Mouse (Mus musculus) liver, postnatal 0 days (tissue): ENCODE measurements at regions not wholly inside any gene's neighbourhood (a gene's known extent, or its start where the extent isn't known, plus 50 kb on each side); places are given as distances from the start of the nearest gene placed in this dataset.

Experiments
- CTCF ChIP-seq: sonication (generic); IDR thresholded peaks from 2 replicates; pipeline ENCODE4 v1.5.1; 2016; ENCODE audit warnings: antibody characterized with exemption, low read depth
- EP300 ChIP-seq: IDR thresholded peaks from 2 replicates; pipeline ENCODE4 v1.6.1; 2016; ENCODE audit warnings: antibody characterized with exemption, low read depth, mild to moderate bottlenecking

DNA sequence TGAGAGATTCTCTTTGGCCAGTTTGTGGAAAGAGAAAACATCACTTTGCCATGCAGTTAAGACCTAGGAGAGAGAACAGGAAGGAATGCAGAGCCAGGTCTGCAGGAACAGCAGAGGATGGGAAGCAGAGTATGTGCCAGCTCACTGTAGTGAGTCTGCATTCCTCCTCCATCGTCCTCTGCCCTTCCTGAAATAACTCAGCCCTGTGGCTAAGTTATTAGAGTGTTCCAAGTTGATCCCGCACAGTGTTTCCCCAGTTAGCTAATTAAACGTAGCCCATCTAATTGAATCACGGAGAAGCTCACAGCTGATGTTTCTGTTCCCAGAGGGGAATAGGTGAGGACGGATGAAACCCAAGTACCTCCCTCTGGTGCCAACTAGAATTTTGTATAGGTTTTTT lies 142.3 kb upstream of the Rack1 start:
- TF ChIP-seq EP300 (no peak), CTCF (no peak)
